Mouse (Mus musculus): ENCODE measurements at regions not wholly inside any gene's neighbourhood (a gene's known extent, or its start where the extent isn't known, plus 50 kb on each side); places are given as distances from the start of the nearest gene placed in this dataset.

DNA sequence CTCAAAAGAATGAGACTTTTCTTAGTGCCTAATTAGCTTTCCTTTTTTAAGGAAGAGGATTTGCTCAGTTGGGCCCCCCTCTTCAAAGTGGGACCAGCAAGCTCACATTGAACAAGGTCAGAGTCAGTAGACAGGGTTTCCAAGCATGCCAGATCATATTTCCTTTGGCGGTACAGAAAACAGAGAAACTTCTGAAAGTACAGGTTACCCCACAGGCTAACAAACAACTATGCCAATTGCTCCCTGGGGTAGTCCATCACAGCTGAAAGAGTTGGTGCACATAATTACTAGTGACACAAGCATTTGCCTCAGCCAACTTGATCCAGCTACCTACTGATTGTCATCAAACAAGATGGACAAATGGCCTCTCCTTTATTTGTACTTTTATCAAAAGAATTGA is 97.0 kb upstream of the Fgf10 start:
- TF ChIP-seq POLR2A (IDR thresholded peaks at IDR 0.05; ENCODE audit: borderline replicate concordance, control insufficient read depth, low read depth, low read length) (no peak), CTCF (IDR thresholded peaks at IDR 0.05; ENCODE audit: control insufficient read depth, insufficient read depth, low read length) (no peak)

Data from bone marrow, adult 2 months (tissue).